Comparison of ENCODE assay signal across 8 mouse cellular contexts in the genomic region with DNA sequence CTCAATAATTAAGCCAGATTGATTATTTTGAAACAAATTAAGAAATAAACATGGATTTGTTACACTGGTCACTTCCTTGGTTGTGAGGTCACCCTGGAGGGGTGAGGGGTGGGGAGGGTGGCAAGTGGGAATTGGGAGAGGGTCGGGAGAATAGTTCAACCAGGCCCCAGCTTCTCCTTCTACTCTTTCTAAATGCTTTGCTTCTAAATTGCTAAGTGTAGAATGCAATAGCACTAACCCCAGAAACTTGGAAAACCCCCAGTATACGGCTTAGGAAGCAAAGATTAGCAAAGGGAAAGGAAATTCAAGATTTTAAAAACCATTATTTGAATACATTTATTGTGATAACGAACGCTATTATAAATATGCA. TPM values are rescaled to one million over a fixed set of nuclear protein-coding genes. Genes with fewer than 3 reads are reported as not detected.
DNase-seq lines count a peak whose midpoint lies in the region; ATAC-seq and TF ChIP-seq lines count a peak whose summit lies in the region.

No protein-coding gene starts in this region.

- H3K27me3 ChIP-seq in limb, embryonic 11.5 days (ENCODE audit: control insufficient read depth, insufficient read depth, low read length), result no peaks in the 10 kb centered on the region
- no peaks in the 10 kb centered on the region for H3K27me3 ChIP-seq in limb, embryonic 10.5 days (ENCODE audit: low read depth, poor library complexity, severe bottlenecking)
- H3K27me3 ChIP-seq in embryonic facial prominence, embryonic 12.5 days, result no peaks in the 10 kb centered on the region
- no peaks in the 10 kb centered on the region for H3K27me3 ChIP-seq in hindbrain, embryonic 12.5 days
- H3K27me3 ChIP-seq in midbrain, postnatal 0 days (ENCODE audit: insufficient read depth, low read length), result no peaks in the 10 kb centered on the region

- no peaks in the 10 kb centered on the region for H3K36me3 ChIP-seq in limb, embryonic 11.5 days (ENCODE audit: control insufficient read depth, insufficient read depth, low read length)
- no peaks in the 10 kb centered on the region for H3K36me3 ChIP-seq in limb, embryonic 10.5 days
- no peaks in the 10 kb centered on the region for H3K36me3 ChIP-seq in embryonic facial prominence, embryonic 12.5 days
- no peaks in the 10 kb centered on the region for H3K36me3 ChIP-seq in hindbrain, embryonic 12.5 days
- no peaks in the 10 kb centered on the region for H3K36me3 ChIP-seq in midbrain, postnatal 0 days (ENCODE audit: insufficient read depth, low read length)

- no peak for ATAC-seq in limb, embryonic 11.5 days (ENCODE audit: insufficient number of reproducible peaks, low FRiP score, low TSS enrichment, low read depth)
- no peak for ATAC-seq in embryonic facial prominence, embryonic 12.5 days (ENCODE audit: insufficient number of reproducible peaks, insufficient read depth, low FRiP score, low TSS enrichment)
- no peak for ATAC-seq in hindbrain, embryonic 12.5 days (ENCODE audit: low FRiP score)
- ATAC-seq in midbrain, postnatal 0 days (ENCODE audit: low FRiP score), result no peak

- no peaks in the 10 kb centered on the region; the same call in 1 of the 2 replicates for H3K4me1 ChIP-seq in limb, embryonic 11.5 days (ENCODE audit: control insufficient read depth, insufficient read depth, low read length)
- peaks cover 17% of the 10 kb centered on the region for H3K4me1 ChIP-seq in limb, embryonic 10.5 days
- H3K4me1 ChIP-seq in embryonic facial prominence, embryonic 12.5 days, result peaks cover 6% of the 10 kb centered on the region
- H3K4me1 ChIP-seq in hindbrain, embryonic 12.5 days, result peaks cover 22% of the 10 kb centered on the region
- H3K4me1 ChIP-seq in midbrain, postnatal 0 days (ENCODE audit: insufficient read depth, low read length), result peaks cover 5% of the 10 kb centered on the region; the same call in 1 of the 2 replicates

- peak overlapping the region; percentile 17; the same call in 1 of the 2 replicates for H3K4me3 ChIP-seq in limb, embryonic 11.5 days (ENCODE audit: low read depth, low read length)
- H3K4me3 ChIP-seq in limb, embryonic 10.5 days, result no peak overlapping the region
- peak overlapping the region; percentile 69 for H3K4me3 ChIP-seq in embryonic facial prominence, embryonic 12.5 days
- H3K4me3 ChIP-seq in hindbrain, embryonic 12.5 days, result no peak overlapping the region
- H3K4me3 ChIP-seq in midbrain, postnatal 0 days (ENCODE audit: low read depth, low read length), result peak overlapping the region; percentile 62

- H3K4me2 ChIP-seq in limb, embryonic 11.5 days (ENCODE audit: low read depth, severe bottlenecking), result peak overlapping the region; percentile 37
- H3K4me2 ChIP-seq in embryonic facial prominence, embryonic 12.5 days (replicated peaks), result peak overlapping the region; percentile 93
- peak overlapping the region; percentile 96 for H3K4me2 ChIP-seq in hindbrain, embryonic 12.5 days (replicated peaks)
- H3K4me2 ChIP-seq in midbrain, postnatal 0 days (ENCODE audit: low read depth, low read length, poor library complexity, severe bottlenecking), result peak overlapping the region; percentile 93

- WGBS in limb, embryonic 11.5 days, result 82% methylated on average over 4 of the region's 4 CpGs
- WGBS in limb, embryonic 10.5 days, result 83% methylated on average over 4 of the region's 4 CpGs
- 69% methylated on average over 4 of the region's 4 CpGs for WGBS in embryonic facial prominence, embryonic 12.5 days
- 76% methylated on average over 4 of the region's 4 CpGs for WGBS in hindbrain, embryonic 12.5 days
- 62% methylated on average over 4 of the region's 4 CpGs for WGBS in midbrain, postnatal 0 days

- no peak for TF ChIP-seq CTCF in midbrain, postnatal 0 days (IDR thresholded peaks at IDR 0.05)

- H3K9me3 ChIP-seq in limb, embryonic 11.5 days (ENCODE audit: control insufficient read depth, low read length), result no peaks in the 10 kb centered on the region
- no peaks in the 10 kb centered on the region for H3K9me3 ChIP-seq in limb, embryonic 10.5 days (replicated peaks)
- H3K9me3 ChIP-seq in embryonic facial prominence, embryonic 12.5 days, result no peaks in the 10 kb centered on the region
- no peaks in the 10 kb centered on the region for H3K9me3 ChIP-seq in hindbrain, embryonic 12.5 days (replicated peaks)
- no peaks in the 10 kb centered on the region for H3K9me3 ChIP-seq in midbrain, postnatal 0 days (ENCODE audit: low read length)

- DNase-seq in limb, embryonic 11.5 days (ENCODE audit: low spot score), result no peak
- no peak for DNase-seq in limb, embryonic 10.5 days (ENCODE audit: low spot score)
- DNase-seq in midbrain, postnatal 0 days (ENCODE audit: low spot score), result no peak
- no peak for DNase-seq in spleen, postnatal 14 days (ENCODE audit: low spot score in 2 of 2)
- DNase-seq in thymus, postnatal 0 days (ENCODE audit: low spot score), result no peak
- no peak for DNase-seq in layer of hippocampus, adult 11-12 months (ENCODE audit: low spot score)

- no peak overlapping the region for H3K27ac ChIP-seq in limb, embryonic 11.5 days (replicated peaks; ENCODE audit: low read depth, low read length)
- no peak overlapping the region for H3K27ac ChIP-seq in limb, embryonic 10.5 days
- no peak overlapping the region for H3K27ac ChIP-seq in embryonic facial prominence, embryonic 12.5 days
- no peak overlapping the region for H3K27ac ChIP-seq in hindbrain, embryonic 12.5 days
- no peak overlapping the region for H3K27ac ChIP-seq in midbrain, postnatal 0 days (ENCODE audit: low read depth, low read length)

- no peak overlapping the region for H3K9ac ChIP-seq in limb, embryonic 11.5 days (ENCODE audit: low read length)
- H3K9ac ChIP-seq in embryonic facial prominence, embryonic 12.5 days, result no peak overlapping the region
- no peak overlapping the region for H3K9ac ChIP-seq in hindbrain, embryonic 12.5 days
- no peak overlapping the region; the same call in 1 of the 2 replicates for H3K9ac ChIP-seq in midbrain, postnatal 0 days (replicated peaks; ENCODE audit: low read length, poor library complexity, severe bottlenecking)

RNA-seq across cellular contexts. Expression of a gene that starts 3.3 kb away (rescaled TPM):
- 29.3 and 42.7 TPM in 2 replicates for polyA plus RNA-seq in limb, embryonic 11.5 days (2014; fragmentation: Nextera tagmentation; extraction: Ambion mirVana)
- 24.6 and 45.4 TPM in 2 replicates for polyA plus RNA-seq in limb, embryonic 10.5 days (2016; fragmentation: Nextera tagmentation; extraction: Ambion mirVana)
- polyA plus RNA-seq in embryonic facial prominence, embryonic 12.5 days (2016; fragmentation: Nextera tagmentation; extraction: Ambion mirVana), result 112 and 118 TPM in 2 replicates
- 70.7 and 86.0 TPM in 2 replicates for polyA plus RNA-seq in hindbrain, embryonic 12.5 days (2016; fragmentation: Nextera tagmentation; extraction: Ambion mirVana)
- 60.2 and 62.7 TPM in 2 replicates for total RNA-seq in midbrain, postnatal 0 days (2014; rRNA removed)
- polyA plus RNA-seq in midbrain, postnatal 0 days (2015; fragmentation: Nextera tagmentation; extraction: Ambion mirVana), result 37.9 and 40.5 TPM in 2 replicates
- polyA plus RNA-seq in thymus, postnatal 0 days (2015; fragmentation: Nextera tagmentation; extraction: Ambion mirVana), result 10.3 and 11.3 TPM in 2 replicates

Comparison
In these comparisons a context has a peak if more than half of its experiments do, and no peak if none do; other contexts are left out.
1. H3K4me3 ChIP-seq: peak in limb, embryonic 11.5 days (single experiment), embryonic facial prominence, embryonic 12.5 days (single experiment) and midbrain, postnatal 0 days (single experiment); none in limb, embryonic 10.5 days (single experiment) and hindbrain, embryonic 12.5 days (single experiment).
2. H3K4me2 ChIP-seq: peak in every context shown above with its lines; median percentile 96 in hindbrain, embryonic 12.5 days; 93 in embryonic facial prominence, embryonic 12.5 days; 93 in midbrain, postnatal 0 days; 37 in limb, embryonic 11.5 days.